Mouse (Mus musculus): Measurements from ENCODE around the gene Pdik1l.

GRCm38 (mm10) chr4:134258354-134258753 lies 29.3 kb downstream of the Pdik1l start:
- TF ChIP-seq CTCF (IDR thresholded peaks at IDR 0.05; ENCODE audit: low read depth) (no peak), EP300 (IDR thresholded peaks at IDR 0.05; ENCODE audit: low read depth) (no peak)

Data from heart, postnatal 0 days (tissue).